Mouse (Mus musculus): ENCODE measurements at regions not wholly inside any gene's neighbourhood (a gene's known extent, or its start where the extent isn't known, plus 50 kb on each side); places are given as distances from the start of the nearest gene placed in this dataset.
A peak's percentile ranks its signal among the peaks of the same experiment; 100 is the strongest.

DNA sequence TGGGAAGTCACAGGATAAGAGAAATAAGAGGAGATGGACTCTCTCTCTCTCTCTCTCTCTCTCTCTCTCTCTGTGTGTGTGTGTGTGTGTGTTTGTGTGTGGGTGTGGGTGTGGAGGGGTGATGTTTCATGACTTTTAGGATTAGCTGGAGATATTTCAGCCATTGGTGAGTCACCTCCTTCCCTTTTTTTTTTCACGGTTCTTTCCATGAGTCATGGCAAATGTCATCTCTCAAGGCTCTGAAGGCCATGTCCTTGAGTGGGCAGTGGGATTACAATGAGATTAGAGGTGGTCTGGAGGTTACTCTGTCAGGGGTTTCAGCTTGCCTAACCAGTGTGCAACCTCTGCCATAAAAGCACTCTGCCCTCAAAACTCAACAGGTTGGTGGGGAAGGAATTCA, 329.3 kb downstream of the Phkb start:
- no peaks in the 10 kb centered on the region for H3K36me3 ChIP-seq (ENCODE audit: insufficient read depth, low read length)
- H3K9ac ChIP-seq (replicated peaks; ENCODE audit: low read length, poor library complexity, severe bottlenecking): no peak overlapping the region
- H3K4me2 ChIP-seq (ENCODE audit: low read depth, low read length, poor library complexity, severe bottlenecking): no peak overlapping the region
- 100% methylated on average over 1 of the region's 1 CpGs for WGBS
- H3K9me3 ChIP-seq (ENCODE audit: low read length): no peaks in the 10 kb centered on the region
- H3K4me3 ChIP-seq (ENCODE audit: low read depth, low read length): no peak overlapping the region
- H3K4me1 ChIP-seq (ENCODE audit: insufficient read depth, low read length): no peaks in the 10 kb centered on the region
- no peak for DNase-seq (ENCODE audit: low spot score)
- H3K27me3 ChIP-seq (ENCODE audit: insufficient read depth, low read length): no peaks in the 10 kb centered on the region
- no peak for TF ChIP-seq CTCF (IDR thresholded peaks at IDR 0.05)
- no peak overlapping the region for H3K27ac ChIP-seq (ENCODE audit: low read depth, low read length)
- no peak for ATAC-seq (ENCODE audit: low FRiP score)

DNA sequence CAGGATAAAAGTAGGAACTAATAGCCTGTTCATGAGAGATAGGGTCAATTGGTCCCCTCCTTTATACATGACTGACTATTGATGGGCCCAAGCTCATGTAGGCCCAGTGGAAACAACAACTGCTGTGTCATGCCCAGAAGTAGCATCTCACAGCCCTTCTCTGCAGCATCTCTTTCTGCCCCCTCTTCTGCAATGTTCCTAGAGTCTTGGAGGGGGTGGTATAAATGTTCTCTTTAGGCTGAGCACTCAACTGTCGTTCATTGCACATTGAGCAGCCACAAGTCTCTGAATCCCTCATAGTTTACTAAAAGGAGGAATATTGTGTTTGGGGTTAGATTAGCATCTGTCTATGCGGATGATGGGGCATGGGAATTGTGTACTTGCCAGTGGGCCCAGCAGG, 324.1 kb downstream of the Phkb start:
- Histone ChIP-seq H3K36me3 (ENCODE audit: insufficient read depth, low read length) (no peaks in the 10 kb centered on the region), H3K4me3 (ENCODE audit: low read depth, low read length) (no peak overlapping the region), H3K4me2 (ENCODE audit: low read depth, low read length, poor library complexity, severe bottlenecking) (no peak overlapping the region), H3K9ac (replicated peaks; ENCODE audit: low read length, poor library complexity, severe bottlenecking) (no peak overlapping the region), H3K27ac (ENCODE audit: low read depth, low read length) (no peak overlapping the region), H3K9me3 (ENCODE audit: low read length) (0 out of 2 replicates have a peak, but pooled peaks cover 2% of the 10 kb centered on the region), H3K4me1 (ENCODE audit: insufficient read depth, low read length) (no peaks in the 10 kb centered on the region), H3K27me3 (ENCODE audit: insufficient read depth, low read length) (no peaks in the 10 kb centered on the region)
- no peak for DNase-seq (ENCODE audit: low spot score)
- WGBS: 83% methylated on average over 2 of the region's 2 CpGs
- no peak for TF ChIP-seq CTCF (IDR thresholded peaks at IDR 0.05)
- ATAC-seq (ENCODE audit: low FRiP score): no peak

DNA sequence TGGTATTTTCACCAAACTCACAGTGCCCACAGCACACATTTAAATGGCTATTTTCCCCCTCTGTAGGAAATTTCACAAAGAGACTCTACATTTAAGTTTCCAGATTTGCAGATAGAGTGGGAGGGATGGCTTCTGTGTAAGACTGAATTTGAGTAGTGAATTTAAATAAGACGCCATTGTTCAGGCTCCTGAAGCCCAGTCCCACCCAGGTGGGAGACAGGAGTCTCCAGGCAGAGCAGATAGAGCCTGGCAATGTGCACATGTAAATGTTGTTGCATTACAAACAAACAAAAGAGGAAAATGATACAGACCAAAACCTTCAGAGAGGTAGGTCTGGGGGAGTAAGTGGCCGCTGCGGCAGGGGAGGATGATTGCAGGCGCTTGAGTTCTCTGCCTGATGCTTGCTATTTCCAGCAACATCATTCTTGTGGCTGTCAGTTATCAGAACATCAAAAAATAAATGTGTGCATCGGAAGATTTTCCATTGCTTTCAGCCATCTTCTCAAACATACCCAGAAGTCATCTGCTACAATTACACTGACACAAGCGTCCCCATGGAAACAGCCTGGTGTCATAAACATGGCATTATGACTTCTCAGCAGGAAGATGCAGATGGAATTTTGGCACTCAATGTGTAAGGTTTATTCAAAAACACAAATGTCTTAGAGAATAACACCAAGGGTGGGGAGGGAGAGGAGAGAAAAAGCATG, 318.5 kb downstream of the Phkb start:
- DNase-seq (ENCODE audit: low spot score): peak; percentile 62
- no peak for ATAC-seq (ENCODE audit: low FRiP score)
- no peak for TF ChIP-seq CTCF (IDR thresholded peaks at IDR 0.05)
- 70% methylated on average over 6 of the region's 6 CpGs for WGBS
- Histone ChIP-seq H3K36me3 (ENCODE audit: insufficient read depth, low read length) (no peaks in the 10 kb centered on the region), H3K27me3 (ENCODE audit: insufficient read depth, low read length) (no peaks in the 10 kb centered on the region), H3K4me1 (ENCODE audit: insufficient read depth, low read length) (no peaks in the 10 kb centered on the region), H3K27ac (ENCODE audit: low read depth, low read length) (peak overlapping the region; percentile 57; the same call in 1 of the 2 replicates), H3K4me2 (ENCODE audit: low read depth, low read length, poor library complexity, severe bottlenecking) (no peak overlapping the region), H3K9me3 (ENCODE audit: low read length) (0 out of 2 replicates have a peak, but pooled peaks cover 2% of the 10 kb centered on the region), H3K9ac (replicated peaks; ENCODE audit: low read length, poor library complexity, severe bottlenecking) (no peak overlapping the region), H3K4me3 (ENCODE audit: low read depth, low read length) (no peak overlapping the region)

GRCm38 (mm10) chr8:86147586-86147985, 306.8 kb downstream of the Phkb start:
- 82% methylated on average over 6 of the region's 6 CpGs for WGBS
- no peak overlapping the region for H3K27ac ChIP-seq (ENCODE audit: low read depth, low read length)
- ATAC-seq (ENCODE audit: low FRiP score): no peak
- H3K9ac ChIP-seq (replicated peaks; ENCODE audit: low read length, poor library complexity, severe bottlenecking): no peak overlapping the region
- H3K4me1 ChIP-seq (ENCODE audit: insufficient read depth, low read length): no peaks in the 10 kb centered on the region
- no peak overlapping the region for H3K4me2 ChIP-seq (ENCODE audit: low read depth, low read length, poor library complexity, severe bottlenecking)
- H3K36me3 ChIP-seq (ENCODE audit: insufficient read depth, low read length): no peaks in the 10 kb centered on the region
- no peaks in the 10 kb centered on the region for H3K9me3 ChIP-seq (ENCODE audit: low read length)
- DNase-seq (ENCODE audit: low spot score): no peak
- no peak overlapping the region for H3K4me3 ChIP-seq (ENCODE audit: low read depth, low read length)
- H3K27me3 ChIP-seq (ENCODE audit: insufficient read depth, low read length): no peaks in the 10 kb centered on the region
- TF ChIP-seq CTCF (IDR thresholded peaks at IDR 0.05): no peak

GRCm38 (mm10) chr8:86125244-86125643, 284.5 kb downstream of the Phkb start:
- no peak for TF ChIP-seq CTCF (IDR thresholded peaks at IDR 0.05)
- DNase-seq (ENCODE audit: low spot score) (peak; percentile 10), ATAC-seq (ENCODE audit: low FRiP score) (no peak)
- H3K27ac ChIP-seq (ENCODE audit: low read depth, low read length): no peak overlapping the region
- no peaks in the 10 kb centered on the region for H3K9me3 ChIP-seq (ENCODE audit: low read length)
- H3K36me3 ChIP-seq (ENCODE audit: insufficient read depth, low read length): no peaks in the 10 kb centered on the region
- 77% methylated on average over 2 of the region's 2 CpGs for WGBS
- H3K4me3 ChIP-seq (ENCODE audit: low read depth, low read length): no peak overlapping the region
- H3K4me1 ChIP-seq (ENCODE audit: insufficient read depth, low read length): no peaks in the 10 kb centered on the region
- H3K4me2 ChIP-seq (ENCODE audit: low read depth, low read length, poor library complexity, severe bottlenecking): no peak overlapping the region
- H3K27me3 ChIP-seq (ENCODE audit: insufficient read depth, low read length): no peaks in the 10 kb centered on the region
- H3K9ac ChIP-seq (replicated peaks; ENCODE audit: low read length, poor library complexity, severe bottlenecking): no peak overlapping the region

DNA sequence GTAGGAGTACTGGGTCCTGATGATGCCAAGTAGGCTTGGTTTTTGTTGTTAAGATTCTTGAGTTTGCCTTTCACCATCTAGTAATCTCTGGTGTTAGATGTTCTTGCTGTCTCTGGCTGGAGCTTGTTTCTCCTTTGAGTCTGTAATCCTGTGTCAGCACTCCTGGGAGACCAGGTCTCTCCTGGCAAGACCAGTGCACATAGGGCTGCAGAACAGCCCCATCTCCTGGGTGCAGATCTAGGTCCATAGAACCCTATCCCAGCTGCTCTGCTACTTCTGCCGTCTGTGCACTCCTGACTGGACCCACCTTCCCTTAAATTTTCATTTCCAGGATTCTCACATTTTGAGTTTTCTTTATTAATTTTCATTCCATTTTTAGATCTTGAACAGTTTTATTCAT, 283.9 kb downstream of the Phkb start:
- ATAC-seq (ENCODE audit: low FRiP score): no peak
- Histone ChIP-seq H3K9ac (replicated peaks; ENCODE audit: low read length, poor library complexity, severe bottlenecking) (no peak overlapping the region), H3K27me3 (ENCODE audit: insufficient read depth, low read length) (no peaks in the 10 kb centered on the region), H3K27ac (ENCODE audit: low read depth, low read length) (no peak overlapping the region), H3K36me3 (ENCODE audit: insufficient read depth, low read length) (no peaks in the 10 kb centered on the region), H3K4me3 (ENCODE audit: low read depth, low read length) (no peak overlapping the region), H3K4me1 (ENCODE audit: insufficient read depth, low read length) (no peaks in the 10 kb centered on the region), H3K4me2 (ENCODE audit: low read depth, low read length, poor library complexity, severe bottlenecking) (no peak overlapping the region), H3K9me3 (ENCODE audit: low read length) (no peaks in the 10 kb centered on the region)
- no peak for DNase-seq (ENCODE audit: low spot score)
- TF ChIP-seq CTCF (IDR thresholded peaks at IDR 0.05): no peak
- WGBS: 92% methylated on average over 1 of the region's 1 CpGs
